Mouse (Mus musculus) E14TG2a.4 (cell line): ENCODE measurements around the gene Ffar2.

Experiments used
- CTCF ChIP-seq: conservative IDR thresholded peaks from 2 replicates; pipeline ENCODE4 v1.5.1; 2014; ENCODE audit warnings: low read length
- NANOG ChIP-seq: IDR thresholded peaks from 2 replicates; pipeline ENCODE4 v1.6.1; 2014; ENCODE audit warnings: borderline replicate concordance, low read length, mixed read lengths
- POU5F1 ChIP-seq: IDR thresholded peaks from 2 replicates; pipeline ENCODE4 v1.6.1; 2014; ENCODE audit warnings: low read length, borderline replicate concordance

DNA sequence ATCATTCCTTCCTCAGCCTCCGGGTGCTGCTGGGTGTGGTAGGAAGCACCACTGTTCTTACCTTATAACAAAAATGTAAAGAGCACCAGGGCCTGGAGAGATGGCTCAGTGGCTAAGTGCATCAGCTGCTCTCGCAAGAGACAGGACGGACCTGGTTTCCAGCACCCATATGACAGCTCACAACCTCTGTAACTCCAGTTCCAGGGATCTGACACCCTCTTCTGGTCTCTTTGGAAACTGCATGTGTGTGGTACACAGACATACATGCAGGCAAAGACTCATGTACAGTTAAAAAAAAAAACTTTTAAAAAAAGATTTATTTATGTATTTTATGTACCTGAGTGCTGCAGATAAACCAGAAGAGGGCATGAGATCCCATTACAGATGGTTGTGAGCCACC, 20.3 kb downstream of the Ffar2 start:
- TF ChIP-seq CTCF (peak; percentile 29), POU5F1 (no peak), NANOG (no peak)
